Mouse (Mus musculus) midbrain, embryonic 14.5 days (tissue): ENCODE results near the gene Gm12830. TPM values are rescaled to one million over a fixed set of nuclear protein-coding genes. Genes with fewer than 3 reads are reported as not detected.

Experiments used
- ATAC-seq: fragments of 200-750 bp; cut with Nextera tagmentation; 2 replicates; pipeline ENCODE4 v1.8.0; 2017; ENCODE audit warnings: moderate number of reproducible peaks, moderate library complexity; ENCODE audit not compliant: low FRiP score, low TSS enrichment
- DNase-seq: peaks from one replicate; pipeline ENCODE4 v3.0.0-alpha.2; 2015
- H3K27ac ChIP-seq: fragments of 300-500 bp; sonication (generic); replicated peaks from 2 replicates; pipeline ENCODE4 v1.5.1; 2014; ENCODE audit warnings: mild to moderate bottlenecking, low read depth, low read length, moderate library complexity
- H3K27me3 ChIP-seq: fragments of 300-500 bp; sonication (generic); 2 replicates; pipeline ENCODE4 v1.6.1; 2014; ENCODE audit warnings: low read length, control low read depth, mixed read lengths; ENCODE audit not compliant: control insufficient read depth, insufficient read depth
- H3K36me3 ChIP-seq: fragments of 300-500 bp; sonication (generic); 2 replicates; pipeline ENCODE4 v1.6.1; 2014; ENCODE audit warnings: low read length, control low read depth; ENCODE audit not compliant: control insufficient read depth, insufficient read depth
- H3K4me1 ChIP-seq: fragments of 300-500 bp; sonication (generic); 2 replicates; pipeline ENCODE4 v1.6.1; 2014; ENCODE audit warnings: mild to moderate bottlenecking, antibody characterized with exemption, low read length, control low read depth; ENCODE audit not compliant: control insufficient read depth, insufficient read depth
- H3K4me2 ChIP-seq: fragments of 300-500 bp; sonication (generic); 2 replicates; pipeline ENCODE4 v1.6.1; 2014; ENCODE audit warnings: mild to moderate bottlenecking, low read length, moderate library complexity
- H3K4me3 ChIP-seq: fragments of 300-500 bp; sonication (generic); replicated peaks from 2 replicates; pipeline ENCODE4 v1.5.1; 2014; ENCODE audit warnings: low read depth, low read length
- H3K9ac ChIP-seq: fragments of 300-500 bp; sonication (generic); replicated peaks from 2 replicates; pipeline ENCODE4 v1.6.1; 2014; ENCODE audit warnings: mild to moderate bottlenecking, low read length, moderate library complexity
- H3K9me3 ChIP-seq: fragments of 300-500 bp; sonication (generic); 2 replicates; pipeline ENCODE4 v1.6.1; 2016; ENCODE audit warnings: low read length, control low read depth, mixed read lengths; ENCODE audit not compliant: control insufficient read depth
- WGBS: fragments of 180-500 bp; shearing (Covaris S2); extraction: QIAGEN DNeasy Blood & Tissue Kit; methylation state at CpG from one replicate; pipeline ENCODE4 v1.1.7; 2014; 5-methylcytosine and 5-hydroxymethylcytosine counted together
- polyA plus RNA-seq: library from polyadenylated mRNA; unstranded; fragments of >200 nt; fragmentation: Nextera tagmentation; extraction: Ambion mirVana; gene quantifications from 2 replicates; pipeline ENCODE4 v1.2.1, GENCODE M21; 2014

Gm12830 gene
- not detected in 2 replicates for polyA plus RNA-seq

GRCm38 (mm10) chr4:114821567-114822192 lies at the start of gene Gm12830:
Gm12830 (plus strand) TSS chr4:114821722.
- Histone ChIP-seq H3K27me3 (peaks cover 27% of the 10 kb centered on the region), H3K27ac (no peak within 1 kb of the TSS)

DNA sequence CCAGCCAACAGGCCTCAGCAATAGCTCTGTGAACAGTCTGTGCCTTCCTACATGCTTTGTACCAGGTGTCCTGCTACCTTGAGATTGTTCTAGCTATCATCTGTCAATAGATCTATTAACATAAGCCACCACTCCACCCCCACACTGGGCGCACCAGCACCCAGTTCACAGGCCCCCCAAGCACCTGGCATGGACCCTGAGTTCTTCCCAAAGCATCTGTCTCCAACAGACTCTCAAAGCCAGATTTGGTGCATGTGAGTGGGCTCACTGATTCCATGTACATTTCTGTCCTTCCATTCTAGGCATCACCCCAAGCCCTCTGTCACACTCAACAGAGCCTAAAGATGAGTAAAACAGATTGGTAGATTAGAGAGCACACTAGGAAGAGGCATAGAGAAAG lies 48.2 kb upstream of the Gm12830 start:
- Histone ChIP-seq H3K4me3 (no peak overlapping the region), H3K9ac (no peak overlapping the region), H3K9me3 (no peaks in the 10 kb centered on the region), H3K4me2 (no peak overlapping the region), H3K36me3 (no peaks in the 10 kb centered on the region), H3K4me1 (no peaks in the 10 kb centered on the region), H3K27ac (no peak overlapping the region), H3K27me3 (no peaks in the 10 kb centered on the region)
- ATAC-seq: no peak
- WGBS: 86% methylated on average over 1 of the region's 1 CpGs
- DNase-seq: no peak

More at GRCm38 (mm10) chr4:114821567-114822192, at the start of gene Gm12830:
- WGBS: 1% methylated on average over 51 of the region's 51 CpGs
- H3K9me3 ChIP-seq: no peaks in the 10 kb centered on the region
- H3K4me1 ChIP-seq: no peaks in the 10 kb centered on the region; the same call in 1 of the 2 replicates
- ATAC-seq: peak; percentile 79
- peak within 1 kb of the TSS; percentile 56 for H3K4me2 ChIP-seq
- peak within 1 kb of the TSS; percentile 33 for H3K4me3 ChIP-seq
- peak within 1 kb of the TSS; percentile 59 for H3K9ac ChIP-seq
- peak; percentile 79 for DNase-seq
- H3K36me3 ChIP-seq: no peaks in the 10 kb centered on the region

GRCm38 (mm10) chr4:114777625-114778202 lies 43.8 kb upstream of the Gm12830 start:
- Histone ChIP-seq H3K27me3 (no peaks in the 10 kb centered on the region), H3K9ac (no peak overlapping the region), H3K4me2 (no peak overlapping the region), H3K4me1 (no peaks in the 10 kb centered on the region), H3K4me3 (no peak overlapping the region), H3K27ac (no peak overlapping the region), H3K36me3 (no peaks in the 10 kb centered on the region), H3K9me3 (no peaks in the 10 kb centered on the region)
- no peak for DNase-seq
- WGBS: 62% methylated on average over 11 of the region's 11 CpGs
- ATAC-seq: no peak

GRCm38 (mm10) chr4:114778716-114779474 lies 42.6 kb upstream of the Gm12830 start:
- Histone ChIP-seq H3K4me2 (no peak overlapping the region), H3K4me1 (no peaks in the 10 kb centered on the region), H3K27ac (no peak overlapping the region), H3K27me3 (no peaks in the 10 kb centered on the region), H3K36me3 (no peaks in the 10 kb centered on the region), H3K4me3 (no peak overlapping the region), H3K9me3 (no peaks in the 10 kb centered on the region), H3K9ac (no peak overlapping the region)
- no peak for DNase-seq
- WGBS: 68% methylated on average over 7 of the region's 7 CpGs
- ATAC-seq: no peak

GRCm38 (mm10) chr4:114779475-114779757 lies 42.1 kb upstream of the Gm12830 start:
- Histone ChIP-seq H3K9me3 (no peaks in the 10 kb centered on the region), H3K27me3 (no peaks in the 10 kb centered on the region), H3K4me1 (no peaks in the 10 kb centered on the region), H3K36me3 (no peaks in the 10 kb centered on the region), H3K4me3 (no peak overlapping the region), H3K9ac (no peak overlapping the region), H3K27ac (no peak overlapping the region), H3K4me2 (no peak overlapping the region)
- DNase-seq (peak; percentile 6), ATAC-seq (no peak)
- 35% methylated on average over 5 of the region's 5 CpGs for WGBS

- no peak for DNase-seq
- Histone ChIP-seq H3K4me2 (no peak overlapping the region), H3K9me3 (no peaks in the 10 kb centered on the region), H3K9ac (no peak overlapping the region), H3K36me3 (no peaks in the 10 kb centered on the region), H3K27ac (no peak overlapping the region), H3K4me1 (no peaks in the 10 kb centered on the region), H3K27me3 (no peaks in the 10 kb centered on the region), H3K4me3 (no peak overlapping the region)
- WGBS: 75% methylated on average over 17 of the region's 17 CpGs
- ATAC-seq: no peak
Observed at GRCm38 (mm10) chr4:114779758-114780546, 41.6 kb upstream of the Gm12830 start.

- Histone ChIP-seq H3K4me3 (no peak overlapping the region), H3K4me1 (no peaks in the 10 kb centered on the region), H3K27me3 (no peaks in the 10 kb centered on the region), H3K9ac (no peak overlapping the region), H3K27ac (no peak overlapping the region), H3K36me3 (no peaks in the 10 kb centered on the region), H3K9me3 (no peaks in the 10 kb centered on the region), H3K4me2 (no peak overlapping the region)
- no peak for DNase-seq
- 88% methylated on average over 7 of the region's 7 CpGs for WGBS
- ATAC-seq: no peak
Observed at GRCm38 (mm10) chr4:114782851-114783250, 38.7 kb upstream of the Gm12830 start.

DNA sequence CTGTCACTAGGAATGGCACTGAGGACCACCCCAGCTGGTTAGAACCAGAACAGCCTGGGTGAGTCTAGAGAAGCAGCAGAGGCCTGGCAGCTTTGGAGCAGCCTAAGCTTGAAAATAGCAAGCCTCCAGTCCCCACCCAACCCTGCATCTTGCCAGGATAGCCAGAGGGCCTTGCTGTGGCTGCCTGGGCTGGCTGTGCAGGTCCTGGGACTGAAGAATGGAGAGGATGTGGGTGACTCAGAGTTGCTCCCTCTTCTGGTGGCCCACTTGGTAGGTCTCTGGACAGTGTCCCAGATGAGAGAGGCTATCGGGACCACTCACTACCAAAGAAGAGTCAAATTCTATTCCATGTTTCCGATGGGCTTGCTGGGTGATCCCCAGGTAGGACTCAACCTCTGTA lies 36.8 kb upstream of the Gm12830 start:
- DNase-seq (no peak), ATAC-seq (no peak)
- 94% methylated on average over 2 of the region's 2 CpGs for WGBS
- no peaks in the 10 kb centered on the region for H3K9me3 ChIP-seq
- no peak overlapping the region for H3K4me2 ChIP-seq
- no peak overlapping the region for H3K27ac ChIP-seq
- no peak overlapping the region for H3K9ac ChIP-seq
- H3K4me1 ChIP-seq: no peaks in the 10 kb centered on the region
- no peak overlapping the region for H3K4me3 ChIP-seq
- H3K36me3 ChIP-seq: no peaks in the 10 kb centered on the region
- H3K27me3 ChIP-seq: no peaks in the 10 kb centered on the region
